Mouse (Mus musculus): ENCODE results near the gene Calm3. TPM values are rescaled to one million over a fixed set of nuclear protein-coding genes. Genes with fewer than 3 reads are reported as not detected.

Calm3 gene
- polyA plus RNA-seq, 1 experiment = 336 TPM

- H3K79me2 ChIP-seq (ENCODE audit: control insufficient read depth, insufficient read depth) = no peaks in the 10 kb centered on the region
- TF ChIP-seq POLR2AphosphoS2 (IDR thresholded peaks at IDR 0.05; ENCODE audit: insufficient read length, low read depth) (no peak), MYOG (IDR thresholded peaks at IDR 0.05; ENCODE audit: control insufficient read depth in 1 of 3, insufficient read depth in 1 of 3, insufficient read length in 2 of 3, low read depth in 2 of 3) (no peak), TCF3 (IDR thresholded peaks at IDR 0.05; ENCODE audit: insufficient read length, low read depth) (no peak), CEBPB (IDR thresholded peaks at IDR 0.05; ENCODE audit: insufficient read depth, poor library complexity, severe bottlenecking) (no peak), MYOD1 (IDR thresholded peaks at IDR 0.05; ENCODE audit: control insufficient read depth in 1 of 3, insufficient read length in 2 of 3, low read depth in 2 of 3) (no peak)
These were observed 8.2 kb upstream of the Calm3 start for GRCm38 (mm10) chr7:16931968-16932627.

DNA sequence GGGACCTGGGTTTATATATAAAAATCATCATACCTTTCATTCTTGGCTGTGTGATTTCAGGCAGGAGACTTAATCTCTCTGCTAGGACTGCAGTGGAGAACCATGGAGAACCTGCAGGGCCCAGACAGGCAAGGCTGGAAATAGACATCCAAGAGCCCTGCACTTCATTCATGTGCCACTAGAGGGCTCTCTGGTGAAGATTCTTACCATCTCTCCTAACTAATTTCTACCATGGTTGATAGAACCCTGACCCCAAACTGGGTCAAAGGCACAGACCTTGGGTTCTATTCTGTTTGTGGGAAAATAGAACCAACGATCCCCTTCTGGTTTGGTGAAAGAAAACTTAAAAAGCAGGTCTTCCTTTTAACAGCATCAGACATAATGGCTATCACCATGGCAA, 6.9 kb upstream of the Calm3 start:
- Histone ChIP-seq H3K27me3 (ENCODE audit: control insufficient read depth, insufficient read depth, insufficient read length) (no peaks in the 10 kb centered on the region), H3ac (ENCODE audit: control insufficient read depth, insufficient read length) (no peak overlapping the region), H3K36me3 (ENCODE audit: control insufficient read depth, insufficient read depth) (no peaks in the 10 kb centered on the region), H3K79me2 (ENCODE audit: control insufficient read depth, insufficient read depth) (no peaks in the 10 kb centered on the region), H3K4me2 (ENCODE audit: low read depth) (no peak overlapping the region), H3K4me3 (no peak overlapping the region)
- no peak for TF ChIP-seq MYOG (IDR thresholded peaks at IDR 0.05; ENCODE audit: control insufficient read depth in 1 of 3, insufficient read depth in 1 of 3, insufficient read length in 2 of 3, low read depth in 2 of 3)
- no peak for TF ChIP-seq TCF3 (IDR thresholded peaks at IDR 0.05; ENCODE audit: insufficient read length, low read depth)
- no peak for TF ChIP-seq SRF (IDR thresholded peaks at IDR 0.05; ENCODE audit: control insufficient read depth, insufficient read length, low read depth)
- TF ChIP-seq MAX (IDR thresholded peaks at IDR 0.05; ENCODE audit: low read depth) = no peak
- no peak for TF ChIP-seq MYOD1 (IDR thresholded peaks at IDR 0.05; ENCODE audit: control insufficient read depth in 1 of 3, insufficient read length in 2 of 3, low read depth in 2 of 3)

More at GRCm38 (mm10) chr7:16931968-16932627, 8.2 kb upstream of the Calm3 start:
- H3K27me3 ChIP-seq (ENCODE audit: control insufficient read depth, insufficient read depth, insufficient read length) = no peaks in the 10 kb centered on the region
- no peak overlapping the region for H3ac ChIP-seq (ENCODE audit: control insufficient read depth, insufficient read length)
- H3K36me3 ChIP-seq (ENCODE audit: control insufficient read depth, insufficient read depth) = no peaks in the 10 kb centered on the region
- no peak overlapping the region for H3K4me3 ChIP-seq
- no peak overlapping the region for H3K4me2 ChIP-seq (ENCODE audit: low read depth)

- Histone ChIP-seq H3ac (ENCODE audit: control insufficient read depth, insufficient read length) (no peak overlapping the region), H3K4me2 (ENCODE audit: low read depth) (no peak overlapping the region), H3K79me2 (ENCODE audit: control insufficient read depth, insufficient read depth) (peaks cover 4% of the 10 kb centered on the region), H3K36me3 (ENCODE audit: control insufficient read depth, insufficient read depth) (no peaks in the 10 kb centered on the region), H3K4me3 (no peak overlapping the region), H3K27me3 (ENCODE audit: control insufficient read depth, insufficient read depth, insufficient read length) (no peaks in the 10 kb centered on the region)
- TF ChIP-seq TCF12 (IDR thresholded peaks at IDR 0.05; ENCODE audit: insufficient read depth, poor library complexity, severe bottlenecking) (no peak), TCF3 (IDR thresholded peaks at IDR 0.05; ENCODE audit: insufficient read length, low read depth) (no peak), POLR2A (IDR thresholded peaks at IDR 0.05; ENCODE audit: insufficient read length, low read depth) (no peak), USF1 (IDR thresholded peaks at IDR 0.05; ENCODE audit: low read depth) (no peak), MAX (IDR thresholded peaks at IDR 0.05; ENCODE audit: low read depth) (no peak), MYOD1 (IDR thresholded peaks at IDR 0.05; ENCODE audit: control insufficient read depth in 1 of 3, insufficient read length in 2 of 3, low read depth in 2 of 3) (no peak), POLR2AphosphoS2 (IDR thresholded peaks at IDR 0.05; ENCODE audit: insufficient read length, low read depth) (no peak), E2F4 (IDR thresholded peaks at IDR 0.05; ENCODE audit: insufficient read depth) (no peak), CEBPB (IDR thresholded peaks at IDR 0.05; ENCODE audit: insufficient read depth, poor library complexity, severe bottlenecking) (no peak), SRF (IDR thresholded peaks at IDR 0.05; ENCODE audit: control insufficient read depth, insufficient read length, low read depth) (no peak), MYOG (IDR thresholded peaks at IDR 0.05; ENCODE audit: control insufficient read depth in 1 of 3, insufficient read depth in 1 of 3, insufficient read length in 2 of 3, low read depth in 2 of 3) (no peak), REST (IDR thresholded peaks at IDR 0.05; ENCODE audit: insufficient read depth, insufficient read length) (no peak)
These were observed 4.4 kb upstream of the Calm3 start for GRCm38 (mm10) chr7:16928341-16928740.

DNA sequence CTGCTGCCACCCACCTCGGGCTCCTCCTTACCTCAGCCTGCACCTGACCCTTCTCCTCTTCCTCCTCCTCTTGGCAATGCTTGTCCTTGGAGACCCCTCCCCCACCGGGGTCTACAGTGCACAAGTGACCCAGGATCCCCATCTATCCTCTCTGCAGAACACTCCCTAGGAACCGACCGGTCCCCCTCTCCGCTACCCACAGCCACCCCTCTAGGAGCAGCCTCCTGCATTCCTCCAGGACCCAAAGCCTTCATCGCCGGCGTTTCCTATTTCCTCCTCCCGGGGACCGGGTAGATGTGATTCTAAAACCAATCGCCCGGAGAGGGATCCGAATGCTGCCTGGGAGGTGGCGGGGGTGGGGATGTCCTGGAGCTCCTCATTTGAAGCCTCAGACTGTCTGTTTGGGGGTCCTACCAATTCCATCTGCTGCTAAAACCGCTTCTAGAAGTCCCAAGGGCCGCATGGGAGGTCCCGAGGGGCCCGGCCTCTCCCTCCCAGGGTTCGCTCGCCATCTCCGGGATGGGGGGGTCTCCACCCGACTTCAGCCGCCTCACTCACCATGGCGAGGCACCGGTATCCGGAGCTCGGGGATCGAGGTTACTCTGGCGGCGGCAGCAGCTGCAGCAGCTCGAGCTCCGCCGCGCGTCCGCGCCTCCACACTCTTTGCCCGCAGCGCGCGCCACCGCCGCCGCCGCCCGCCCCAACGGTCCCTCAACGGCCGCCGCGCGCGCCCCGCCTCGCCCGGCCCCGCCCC, 454 bp downstream of the Calm3 start:
- H3K4me3 ChIP-seq = peak overlapping the region; percentile 94
- peaks cover 40% of the 10 kb centered on the region for H3K79me2 ChIP-seq (ENCODE audit: control insufficient read depth, insufficient read depth)
- TF ChIP-seq REST (IDR thresholded peaks at IDR 0.05; ENCODE audit: insufficient read depth, insufficient read length) (no peak), SRF (IDR thresholded peaks at IDR 0.05; ENCODE audit: control insufficient read depth, insufficient read length, low read depth) (no peak), MYOD1 (IDR thresholded peaks at IDR 0.05; ENCODE audit: control insufficient read depth in 1 of 3, insufficient read length in 2 of 3, low read depth in 2 of 3) (peak in 2 of 3 experiments; percentile 43 to 69), MAX (IDR thresholded peaks at IDR 0.05; ENCODE audit: low read depth) (no peak), POLR2AphosphoS2 (IDR thresholded peaks at IDR 0.05; ENCODE audit: insufficient read length, low read depth) (peak; percentile 87), USF1 (IDR thresholded peaks at IDR 0.05; ENCODE audit: low read depth) (no peak), TCF3 (IDR thresholded peaks at IDR 0.05; ENCODE audit: insufficient read length, low read depth) (no peak), POLR2A (IDR thresholded peaks at IDR 0.05; ENCODE audit: insufficient read length, low read depth) (peak; percentile 85), MYOG (IDR thresholded peaks at IDR 0.05; ENCODE audit: control insufficient read depth in 1 of 3, insufficient read depth in 1 of 3, insufficient read length in 2 of 3, low read depth in 2 of 3) (peak in 2 of 3 experiments; percentile 55 to 60), E2F4 (IDR thresholded peaks at IDR 0.05; ENCODE audit: insufficient read depth) (no peak), CEBPB (IDR thresholded peaks at IDR 0.05; ENCODE audit: insufficient read depth, poor library complexity, severe bottlenecking) (no peak), TCF12 (IDR thresholded peaks at IDR 0.05; ENCODE audit: insufficient read depth, poor library complexity, severe bottlenecking) (no peak)
- H3K4me2 ChIP-seq (ENCODE audit: low read depth) = peak overlapping the region; percentile 85
- H3K36me3 ChIP-seq (ENCODE audit: control insufficient read depth, insufficient read depth) = no peaks in the 10 kb centered on the region
- peak overlapping the region; percentile 61 for H3ac ChIP-seq (ENCODE audit: control insufficient read depth, insufficient read length)
- no peaks in the 10 kb centered on the region for H3K27me3 ChIP-seq (ENCODE audit: control insufficient read depth, insufficient read depth, insufficient read length)
